Mouse (Mus musculus) R1 (cell line): ENCODE measurements around the gene Cdc26.
A peak's percentile ranks its signal among the peaks of the same experiment; 100 is the strongest.

Source experiments
- DNase-seq: peaks from one replicate; pipeline ENCODE4 v3.0.0-alpha.2; 2018; ENCODE audit warnings: low read depth, low spot score

Cdc26 gene

GRCm38 (mm10) chr4:62361571-62361970 lies 46.9 kb downstream of the Cdc26 start:
- DNase-seq = no peak

GRCm38 (mm10) chr4:62360805-62361455 lies 47.5 kb downstream of the Cdc26 start:
- no peak for DNase-seq

DNA sequence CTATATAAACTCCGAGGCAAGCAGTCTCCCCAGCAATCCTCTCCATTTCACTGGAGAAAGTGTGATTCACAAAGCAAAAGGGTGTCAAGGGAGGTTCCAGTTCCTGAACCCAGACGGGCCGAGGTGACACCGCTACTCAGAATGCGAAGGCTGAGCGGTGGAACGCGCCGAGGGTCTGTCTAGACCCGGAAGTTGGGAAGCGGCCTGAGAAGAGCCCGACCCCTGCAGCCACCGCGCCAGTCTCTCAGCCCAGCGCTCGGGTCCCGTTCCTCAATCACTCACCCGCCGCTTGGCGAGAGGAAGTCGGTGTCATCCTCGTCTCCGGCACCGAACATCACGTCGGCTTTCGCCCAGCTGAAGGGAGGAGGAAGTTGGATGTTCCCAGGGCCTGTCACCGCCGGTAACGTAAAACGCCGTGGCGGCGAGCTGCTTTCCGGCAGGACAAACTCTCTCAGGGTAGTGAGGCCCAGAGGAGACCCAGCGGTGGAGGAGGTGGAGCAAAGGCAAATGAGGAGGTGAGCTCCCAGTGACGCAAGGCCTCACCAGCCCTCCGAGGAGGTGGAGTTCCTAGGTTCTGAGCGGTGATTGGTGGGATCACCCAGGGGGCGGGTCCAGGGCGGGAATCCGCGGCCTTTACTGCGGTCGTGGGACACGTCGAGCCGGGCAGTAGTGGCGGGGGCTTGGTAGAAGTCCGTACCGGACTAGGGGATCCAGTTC lies 48.2 kb downstream of the Cdc26 start, which contains the start of the genes Fkbp15 and Slc31a1:
Gene Fkbp15, minus strand, starts transcription at position 461 of the 717 bp plus-strand sequence.
Gene Slc31a1, plus strand, starts transcription at position 640 of the 717 bp plus-strand sequence.
- DNase-seq = peak; percentile 99

DNA sequence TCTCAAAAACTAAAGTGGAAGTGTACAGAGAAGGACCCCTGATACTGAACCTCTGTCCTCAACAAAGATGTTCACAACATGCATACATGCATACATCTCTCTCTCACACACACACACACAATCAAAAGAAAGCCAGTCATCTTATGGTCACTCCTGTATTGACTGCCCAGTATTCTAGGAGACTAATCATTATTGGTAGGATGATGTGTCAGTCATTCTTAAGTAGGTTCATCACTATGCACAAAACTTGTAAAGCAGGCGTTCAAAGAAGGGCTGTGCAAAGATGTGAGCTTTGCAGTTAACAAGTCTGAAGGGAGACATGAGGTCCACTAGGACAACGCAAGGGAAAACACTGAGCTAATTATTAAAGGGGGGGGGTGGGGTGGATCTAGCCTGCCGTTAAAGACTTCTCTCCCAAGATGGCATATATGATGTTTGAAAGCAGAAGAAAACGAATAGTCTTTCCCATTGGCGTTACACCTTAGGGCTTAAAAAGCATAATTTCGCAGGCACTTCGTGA lies 49.1 kb downstream of the Cdc26 start:
- DNase-seq = no peak

DNA sequence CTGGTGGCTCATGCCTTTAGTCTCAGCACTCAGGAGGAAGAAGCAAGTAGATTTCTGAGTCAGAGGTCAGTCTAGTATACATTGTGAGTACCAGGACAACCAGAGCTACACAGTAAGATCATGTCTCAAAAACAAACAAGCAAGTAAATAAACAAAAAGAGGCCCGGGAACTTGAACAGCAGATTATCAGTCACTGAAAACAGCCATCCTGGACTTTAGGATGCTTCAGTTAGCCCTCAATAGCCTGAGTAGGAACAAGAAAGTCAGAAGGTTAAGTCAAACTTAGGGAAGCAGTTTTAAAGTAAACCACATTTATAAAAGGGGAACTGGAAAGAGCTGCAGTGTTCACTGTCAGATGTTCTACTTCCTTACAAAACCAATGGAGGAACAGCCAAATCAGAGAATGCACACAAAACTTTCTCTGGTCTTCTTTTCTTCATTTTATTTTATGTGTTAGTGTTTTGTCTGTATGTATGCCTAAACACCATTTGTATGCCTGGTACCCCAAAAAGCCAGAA lies 50.8 kb downstream of the Cdc26 start:
- no peak for DNase-seq

DNA sequence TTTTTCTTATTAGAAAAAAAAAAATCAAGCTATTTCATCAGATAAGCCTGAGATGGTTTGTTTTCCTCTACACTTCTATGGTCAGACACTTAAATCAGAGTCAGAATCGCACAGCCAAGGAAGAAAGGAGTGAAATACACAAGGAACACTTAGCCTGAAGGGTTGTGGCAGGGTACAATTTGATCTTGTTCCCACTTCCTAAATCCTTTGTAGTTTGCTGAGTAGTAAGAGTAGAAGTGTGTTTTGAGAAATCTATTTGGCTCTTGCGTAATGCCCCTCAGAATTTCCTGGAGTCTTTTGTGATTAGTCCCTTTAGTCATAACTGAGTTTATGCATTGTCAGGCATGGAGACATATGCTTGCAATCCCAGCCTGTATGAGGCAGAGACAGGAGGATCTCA lies 59.1 kb downstream of the Cdc26 start:
- no peak for DNase-seq

DNA sequence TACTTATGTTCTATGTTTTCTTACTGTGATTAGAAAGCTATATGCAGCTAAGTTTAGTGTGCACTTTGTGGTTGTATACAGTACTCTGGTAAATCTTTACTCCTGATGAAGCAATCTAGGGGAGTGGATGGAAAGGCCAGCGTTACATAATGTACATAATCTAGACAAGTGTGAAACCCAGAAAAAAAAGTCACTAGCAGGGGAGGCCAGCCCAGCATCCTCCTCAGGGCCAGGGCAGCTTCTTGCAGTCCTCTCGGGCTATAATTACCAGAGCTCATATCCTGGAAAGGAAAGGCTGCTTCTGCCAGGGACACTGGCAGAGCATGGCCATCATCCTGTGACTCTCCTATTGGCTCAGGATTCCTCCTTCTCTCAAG lies 60.1 kb downstream of the Cdc26 start:
- no peak for DNase-seq

- no peak for DNase-seq
These were observed 60.7 kb downstream of the Cdc26 start for GRCm38 (mm10) chr4:62347605-62348328.

- DNase-seq = no peak
These were observed 62.6 kb downstream of the Cdc26 start for GRCm38 (mm10) chr4:62345827-62346226.

DNA sequence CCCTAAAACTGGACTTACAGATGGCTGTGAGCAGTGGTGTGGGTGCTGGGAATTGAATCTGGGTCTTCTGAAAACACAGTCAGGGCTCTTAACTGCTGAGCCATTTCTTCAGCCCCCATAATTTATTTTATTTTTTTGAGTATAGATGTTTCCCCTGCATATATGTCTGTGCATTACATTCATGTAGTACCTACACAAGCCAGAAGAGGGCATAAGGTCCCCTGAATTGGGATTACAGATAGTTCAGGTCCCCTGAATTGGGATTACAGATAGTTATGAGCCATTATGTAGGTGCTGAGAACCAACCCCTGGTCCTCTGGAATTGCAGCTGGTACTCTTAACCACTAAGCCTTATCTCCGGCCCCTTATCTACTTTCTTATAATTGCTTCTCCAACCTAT lies 64.4 kb downstream of the Cdc26 start:
- peak; percentile 37 for DNase-seq

DNA sequence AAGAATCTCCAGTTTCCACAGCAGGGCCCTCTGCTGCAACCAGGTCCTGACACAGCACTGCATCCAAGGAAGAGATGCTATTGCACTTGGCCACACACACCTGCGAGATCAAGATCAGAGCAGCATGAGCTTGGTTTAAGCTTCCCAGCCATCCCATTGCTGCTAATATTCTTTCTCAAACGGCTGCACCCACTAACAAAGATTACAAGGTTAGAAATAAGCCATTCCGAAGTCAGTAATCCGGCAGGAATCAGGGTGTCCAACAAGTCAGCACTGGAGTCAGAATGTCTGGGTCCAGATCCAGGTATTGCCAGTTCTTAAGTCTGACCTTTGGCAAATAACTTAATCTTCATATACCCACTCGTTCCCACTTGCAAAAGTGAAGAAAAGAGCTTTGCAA lies 69.9 kb downstream of the Cdc26 start:
- DNase-seq = no peak
